Mouse (Mus musculus): ENCODE measurements around the gene Pofut2.

DNA sequence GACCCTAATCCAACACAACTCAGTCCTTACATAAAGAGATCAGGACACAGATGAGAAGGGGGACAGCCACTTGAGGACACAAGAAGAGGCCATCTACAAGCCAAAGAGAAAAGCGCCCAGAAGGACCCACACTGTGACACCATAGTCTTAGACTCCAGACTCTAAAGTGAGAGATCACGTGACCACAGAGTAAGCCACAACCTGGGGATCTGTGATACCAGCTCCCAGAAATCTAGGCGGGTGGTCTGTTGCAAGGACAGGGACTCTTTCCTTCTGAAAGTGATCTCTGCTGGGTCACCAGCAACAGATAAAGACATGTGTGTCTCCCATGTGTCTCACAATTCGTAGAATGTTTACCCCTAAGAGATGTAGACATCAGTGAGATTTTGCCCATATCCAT is 34.6 kb upstream of the Pofut2 start:
- no peak for TF ChIP-seq USF1 (IDR thresholded peaks at IDR 0.05; ENCODE audit: low read depth)
- TF ChIP-seq MYOG (IDR thresholded peaks at IDR 0.05; ENCODE audit: control insufficient read depth in 1 of 3, insufficient read depth in 1 of 3, insufficient read length in 2 of 3, low read depth in 2 of 3) = no peak
- TF ChIP-seq POLR2A (IDR thresholded peaks at IDR 0.05; ENCODE audit: insufficient read length, low read depth) = no peak
- TF ChIP-seq E2F4 (IDR thresholded peaks at IDR 0.05; ENCODE audit: insufficient read depth) = no peak
- no peak for TF ChIP-seq MAX (IDR thresholded peaks at IDR 0.05; ENCODE audit: low read depth)
